Mouse (Mus musculus): ENCODE measurements around the gene Olfr750.

DNA sequence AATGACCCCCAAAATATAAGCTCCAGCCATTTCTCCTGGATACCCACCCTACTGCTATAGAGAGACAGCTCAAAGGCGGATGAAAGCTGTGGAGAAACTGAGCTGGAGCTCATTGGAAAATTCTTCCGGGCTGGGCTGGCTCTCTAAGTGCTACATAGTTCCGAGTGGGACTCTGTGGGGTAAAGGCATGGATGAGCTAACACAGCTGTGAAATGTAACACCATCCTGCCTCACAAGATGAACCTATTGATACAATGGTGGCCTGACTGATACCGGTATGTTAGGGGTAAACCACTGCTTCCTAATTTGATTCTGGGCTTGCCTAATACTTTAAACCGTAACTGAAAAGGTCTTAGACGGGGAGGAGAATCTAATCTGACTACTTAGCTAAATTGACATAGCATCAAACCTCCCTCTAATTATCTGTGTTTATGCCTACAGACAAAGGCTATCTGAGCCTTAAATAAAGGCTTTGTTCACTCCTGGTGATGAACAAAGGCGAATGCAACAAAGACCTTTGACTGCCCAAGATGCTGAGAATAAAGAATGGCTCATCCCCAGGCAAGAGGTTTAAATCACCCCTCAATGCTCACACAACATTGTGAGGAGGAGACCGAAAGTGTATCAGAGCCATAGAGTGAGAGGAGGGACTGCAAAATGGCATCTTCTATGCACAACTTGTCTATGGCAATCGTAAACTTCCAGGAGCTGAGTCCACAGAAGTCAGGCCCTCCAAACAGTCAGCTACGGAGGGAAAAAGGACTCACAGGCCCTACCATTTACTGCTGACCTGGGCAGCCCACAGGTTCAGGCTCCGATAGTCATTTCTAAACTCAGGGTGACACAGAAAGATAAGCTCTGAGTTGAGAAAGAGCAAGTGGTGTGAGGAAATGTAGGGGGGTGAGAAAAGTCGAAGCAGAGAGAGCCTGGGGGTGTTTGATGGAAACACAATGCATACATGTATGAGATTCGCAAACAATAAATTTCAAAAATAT is 19.7 kb downstream of the Olfr750 start:
- TF ChIP-seq POLR2A (IDR thresholded peaks at IDR 0.05; ENCODE audit: low read depth, low read length) (no peak), MXI1 (IDR thresholded peaks at IDR 0.05; ENCODE audit: low read depth, low read length) (no peak), HCFC1 (IDR thresholded peaks at IDR 0.05; ENCODE audit: low read depth, low read length) (no peak), CTCF (conservative IDR thresholded peaks at IDR 0.05 in 1 of 2, IDR thresholded peaks at IDR 0.05 in 1 of 2; ENCODE audit: low read depth in 2 of 2, low read length in 2 of 2) (no peak), TCF12 (IDR thresholded peaks at IDR 0.05; ENCODE audit: low read depth, low read length) (no peak), CHD2 (IDR thresholded peaks at IDR 0.05; ENCODE audit: low read length) (no peak), GABPA (IDR thresholded peaks at IDR 0.05; ENCODE audit: insufficient replicate concordance, low read depth, low read length) (no peak)
